Mouse (Mus musculus) limb, embryonic 13.5 days (tissue): Measurements from ENCODE around the gene Bin2. TPM values are rescaled to one million over a fixed set of nuclear protein-coding genes. Genes with fewer than 3 reads are reported as not detected.

Source experiments
- ATAC-seq: fragments of 200-750 bp; cut with Nextera tagmentation; 2 replicates; pipeline ENCODE4 v1.8.0; 2017; ENCODE audit warnings: low read depth, moderate number of reproducible peaks, moderate TSS enrichment; ENCODE audit not compliant: low FRiP score
- H3K27ac ChIP-seq: fragments of 300-500 bp; sonication (generic); 2 replicates; pipeline ENCODE4 v1.5.1; 2015; ENCODE audit warnings: inconsistent platforms, mild to moderate bottlenecking, moderate library complexity
- H3K27me3 ChIP-seq: fragments of 300-500 bp; sonication (generic); 2 replicates; pipeline ENCODE4 v1.6.1; 2015; ENCODE audit warnings: mild to moderate bottlenecking, inconsistent platforms
- H3K36me3 ChIP-seq: fragments of 300-500 bp; sonication (generic); 2 replicates; pipeline ENCODE4 v1.6.1; 2015; ENCODE audit warnings: inconsistent platforms, mild to moderate bottlenecking, moderate library complexity
- H3K4me1 ChIP-seq: fragments of 300-500 bp; sonication (generic); 2 replicates; pipeline ENCODE4 v1.6.1; 2015; ENCODE audit warnings: inconsistent platforms
- H3K4me2 ChIP-seq: fragments of 300-500 bp; sonication (generic); replicated peaks from 2 replicates; pipeline ENCODE4 v1.6.1; 2015; ENCODE audit warnings: inconsistent platforms, mild to moderate bottlenecking, moderate library complexity
- H3K4me3 ChIP-seq: fragments of 300-500 bp; sonication (generic); 2 replicates; pipeline ENCODE4 v1.5.1; 2015; ENCODE audit warnings: moderate library complexity, mild to moderate bottlenecking, inconsistent platforms
- H3K9ac ChIP-seq: fragments of 300-500 bp; sonication (generic); 2 replicates; pipeline ENCODE4 v1.6.1; 2015; ENCODE audit warnings: mild to moderate bottlenecking, inconsistent platforms
- H3K9me3 ChIP-seq: fragments of 300-500 bp; sonication (generic); 2 replicates; pipeline ENCODE4 v1.6.1; 2016; ENCODE audit warnings: inconsistent platforms
- WGBS: fragments of 180-500 bp; shearing (Covaris S2); methylation state at CpG from one replicate; pipeline ENCODE4 v1.1.7; 2015; 5-methylcytosine and 5-hydroxymethylcytosine counted together
- polyA plus RNA-seq: library from polyadenylated mRNA; unstranded; fragments of >200 nt; fragmentation: Nextera tagmentation; extraction: Ambion mirVana; gene quantifications from 2 replicates; pipeline ENCODE4 v1.2.1, GENCODE M21; 2015

The Bin2 gene
- 2.1 and 2.4 TPM in 2 replicates for polyA plus RNA-seq

DNA sequence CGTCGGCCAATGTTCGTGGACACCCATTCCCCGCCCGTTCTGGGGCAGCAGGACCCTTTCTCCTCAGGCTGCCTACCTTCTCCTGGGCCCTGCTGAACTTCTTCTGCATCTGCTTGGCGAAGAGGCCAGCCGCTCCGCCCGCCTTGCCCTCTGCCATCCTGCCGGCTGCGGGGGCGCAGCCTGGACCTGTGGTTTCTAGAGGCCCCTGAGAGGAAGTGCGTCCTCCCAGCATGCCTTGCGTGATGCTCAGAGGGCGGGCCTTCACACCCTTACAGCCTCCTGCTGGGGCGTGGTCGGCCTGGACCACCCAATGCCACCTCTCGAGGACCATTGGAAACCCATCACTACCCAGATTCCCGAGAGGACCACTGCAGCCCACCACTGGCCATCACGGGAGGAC lies at the start of gene Bin2:
Gene Bin2 (minus strand): TSS at position 217 of the 400 bp plus-strand sequence.
- Histone ChIP-seq H3K4me3 (no peak within 1 kb of the TSS), H3K4me1 (0 out of 2 replicates have a peak, but pooled peaks cover 4% of the 10 kb centered on the region), H3K36me3 (no peaks in the 10 kb centered on the region), H3K4me2 (no peak within 1 kb of the TSS), H3K9me3 (no peaks in the 10 kb centered on the region), H3K9ac (no peak within 1 kb of the TSS), H3K27me3 (peaks cover 20% of the 10 kb centered on the region), H3K27ac (no peak within 1 kb of the TSS)
- 92% methylated on average over 20 of the region's 20 CpGs for WGBS
- ATAC-seq, result no peak

GRCm38 (mm10) chr15:100718572-100718971 lies 49.2 kb upstream of the Bin2 start:
- Histone ChIP-seq H3K27ac (no peak overlapping the region), H3K4me3 (no peak overlapping the region), H3K4me1 (no peaks in the 10 kb centered on the region; the same call in 1 of the 2 replicates), H3K36me3 (no peaks in the 10 kb centered on the region), H3K9me3 (no peaks in the 10 kb centered on the region), H3K4me2 (no peak overlapping the region), H3K27me3 (peaks cover 5% of the 10 kb centered on the region; the same call in 1 of the 2 replicates), H3K9ac (no peak overlapping the region)
- WGBS, result 80% methylated on average over 11 of the region's 11 CpGs
- no peak for ATAC-seq

- Histone ChIP-seq H3K27ac (no peak overlapping the region), H3K27me3 (peaks cover 5% of the 10 kb centered on the region; the same call in 1 of the 2 replicates), H3K36me3 (no peaks in the 10 kb centered on the region), H3K9me3 (no peaks in the 10 kb centered on the region), H3K4me3 (no peak overlapping the region), H3K4me2 (no peak overlapping the region), H3K9ac (no peak overlapping the region), H3K4me1 (no peaks in the 10 kb centered on the region; the same call in 1 of the 2 replicates)
- WGBS, result 76% methylated on average over 6 of the region's 6 CpGs
- ATAC-seq, result no peak
Observed at GRCm38 (mm10) chr15:100717933-100718332, 48.6 kb upstream of the Bin2 start.

- 78% methylated on average over 9 of the region's 9 CpGs for WGBS
- H3K9me3 ChIP-seq, result no peaks in the 10 kb centered on the region
- no peaks in the 10 kb centered on the region; the same call in 1 of the 2 replicates for H3K4me1 ChIP-seq
- no peak overlapping the region for H3K27ac ChIP-seq
- no peaks in the 10 kb centered on the region for H3K36me3 ChIP-seq
- H3K4me3 ChIP-seq, result no peak overlapping the region
- no peaks in the 10 kb centered on the region for H3K27me3 ChIP-seq
- no peak for ATAC-seq
- H3K9ac ChIP-seq, result no peak overlapping the region
- no peak overlapping the region for H3K4me2 ChIP-seq
Observed at GRCm38 (mm10) chr15:100715399-100715993, 46.1 kb upstream of the Bin2 start.

GRCm38 (mm10) chr15:100714470-100714869 lies 45.1 kb upstream of the Bin2 start:
- H3K4me2 ChIP-seq, result no peak overlapping the region
- no peak overlapping the region for H3K27ac ChIP-seq
- H3K36me3 ChIP-seq, result no peaks in the 10 kb centered on the region
- H3K9ac ChIP-seq, result no peak overlapping the region
- H3K9me3 ChIP-seq, result no peaks in the 10 kb centered on the region
- 85% methylated on average over 8 of the region's 8 CpGs for WGBS
- ATAC-seq, result no peak
- no peaks in the 10 kb centered on the region for H3K27me3 ChIP-seq
- H3K4me1 ChIP-seq, result no peaks in the 10 kb centered on the region
- no peak overlapping the region for H3K4me3 ChIP-seq

- no peaks in the 10 kb centered on the region for H3K27me3 ChIP-seq
- H3K4me3 ChIP-seq, result no peak overlapping the region
- no peak overlapping the region for H3K9ac ChIP-seq
- 52% methylated on average over 6 of the region's 6 CpGs for WGBS
- H3K9me3 ChIP-seq, result no peaks in the 10 kb centered on the region
- no peak for ATAC-seq
- H3K36me3 ChIP-seq, result no peaks in the 10 kb centered on the region
- no peaks in the 10 kb centered on the region for H3K4me1 ChIP-seq
- H3K27ac ChIP-seq, result no peak overlapping the region
- H3K4me2 ChIP-seq, result no peak overlapping the region
Observed at GRCm38 (mm10) chr15:100710838-100711237, 41.5 kb upstream of the Bin2 start.

DNA sequence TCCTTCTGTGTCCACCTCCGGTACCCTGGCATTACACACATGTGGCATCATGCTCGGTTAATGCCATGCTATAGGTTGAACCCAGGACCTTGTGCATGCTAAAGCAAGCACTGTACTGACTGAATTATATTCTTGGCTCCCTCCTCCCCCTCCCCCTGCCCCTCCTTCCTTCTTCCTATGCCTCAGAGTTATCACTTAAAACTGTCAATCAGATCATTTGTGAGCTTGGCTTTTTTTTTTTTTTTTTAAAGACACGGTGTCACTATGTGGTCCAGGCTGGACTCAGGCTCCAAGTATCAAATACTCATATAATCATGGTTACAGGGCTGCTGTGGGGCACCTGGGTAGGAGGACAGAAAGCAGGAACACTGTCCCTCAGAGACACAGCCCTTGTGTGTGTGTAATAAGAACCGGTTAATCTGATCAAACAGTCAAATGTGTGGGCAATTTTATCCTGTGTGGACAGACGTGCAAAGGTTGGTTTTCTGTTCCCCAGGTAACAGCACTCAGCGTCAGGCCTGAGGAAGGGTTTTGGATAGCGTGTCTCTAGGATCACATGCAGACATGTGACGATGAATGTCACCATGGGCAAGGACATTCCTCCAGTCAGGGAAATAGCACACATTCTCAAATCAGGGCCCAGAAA lies 39.2 kb upstream of the Bin2 start:
- H3K4me1 ChIP-seq, result peaks cover 8% of the 10 kb centered on the region
- no peaks in the 10 kb centered on the region for H3K36me3 ChIP-seq
- no peak overlapping the region for H3K4me2 ChIP-seq
- H3K9ac ChIP-seq, result no peak overlapping the region
- ATAC-seq, result no peak
- H3K27me3 ChIP-seq, result peaks cover 14% of the 10 kb centered on the region
- no peaks in the 10 kb centered on the region for H3K9me3 ChIP-seq
- H3K27ac ChIP-seq, result no peak overlapping the region
- 78% methylated on average over 8 of the region's 8 CpGs for WGBS
- H3K4me3 ChIP-seq, result no peak overlapping the region

- Histone ChIP-seq H3K9ac (no peak overlapping the region), H3K36me3 (no peaks in the 10 kb centered on the region), H3K4me2 (no peak overlapping the region), H3K27me3 (peaks cover 25% of the 10 kb centered on the region), H3K4me3 (no peak overlapping the region), H3K27ac (no peak overlapping the region), H3K9me3 (no peaks in the 10 kb centered on the region), H3K4me1 (peaks cover 10% of the 10 kb centered on the region)
- 77% methylated on average over 8 of the region's 8 CpGs for whole genome bisulfite sequencing
- ATAC-seq, result no peak
Observed at GRCm38 (mm10) chr15:100706226-100706625, 36.9 kb upstream of the Bin2 start.

DNA sequence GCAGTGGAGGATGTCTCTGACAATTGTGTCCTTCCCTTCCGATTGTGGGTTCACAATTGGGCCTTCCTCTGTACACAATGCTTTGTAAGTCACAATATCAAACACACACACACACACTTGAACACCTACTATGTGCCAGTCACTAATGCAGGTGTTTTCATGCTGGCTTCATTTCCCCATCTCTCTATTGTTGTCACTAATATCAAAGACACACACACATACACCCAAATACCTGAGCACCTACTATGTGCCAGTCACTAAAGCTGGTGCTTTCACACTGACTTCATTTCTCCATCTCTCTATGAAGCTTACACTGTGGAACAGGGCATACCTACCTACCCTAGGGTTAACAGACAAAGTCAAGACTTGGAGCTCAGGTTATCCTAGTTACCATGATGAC lies 36.0 kb upstream of the Bin2 start:
- no peak overlapping the region for H3K9ac ChIP-seq
- peaks cover 10% of the 10 kb centered on the region for H3K4me1 ChIP-seq
- H3K9me3 ChIP-seq, result no peaks in the 10 kb centered on the region
- H3K27ac ChIP-seq, result no peak overlapping the region
- no peak overlapping the region for H3K4me3 ChIP-seq
- H3K27me3 ChIP-seq, result peaks cover 25% of the 10 kb centered on the region
- H3K36me3 ChIP-seq, result no peaks in the 10 kb centered on the region
- H3K4me2 ChIP-seq, result no peak overlapping the region
- ATAC-seq, result no peak
- WGBS, result 86% methylated on average over 1 of the region's 1 CpGs

DNA sequence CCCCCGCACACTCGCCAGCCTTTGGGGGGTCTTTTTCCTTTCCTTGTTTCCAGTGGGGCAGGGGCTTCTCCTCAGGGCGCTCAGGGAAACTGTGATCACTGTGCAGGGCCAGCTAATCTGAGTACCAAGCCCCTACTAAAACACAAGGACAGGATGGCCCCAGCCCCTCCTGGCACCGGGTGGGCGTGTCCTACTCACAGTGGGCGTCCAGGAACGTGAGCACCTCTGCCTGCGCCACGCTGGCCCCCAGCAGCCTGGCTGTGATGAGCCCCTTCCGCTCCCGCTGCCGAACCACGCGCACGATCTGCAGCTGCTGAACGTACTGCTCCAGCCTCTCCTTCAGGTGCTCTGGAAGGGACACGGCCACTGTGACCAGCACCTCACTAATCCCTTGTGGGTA lies 34.6 kb upstream of the Bin2 start:
- Histone ChIP-seq H3K9ac (peak overlapping the region; percentile 31; the same call in 1 of the 2 replicates), H3K36me3 (no peaks in the 10 kb centered on the region), H3K27me3 (peaks cover 25% of the 10 kb centered on the region), H3K4me3 (peak overlapping the region; percentile 22), H3K27ac (no peak overlapping the region), H3K4me1 (peaks cover 10% of the 10 kb centered on the region), H3K4me2 (peak overlapping the region; percentile 58), H3K9me3 (no peaks in the 10 kb centered on the region)
- ATAC-seq, result no peak
- WGBS, result 4% methylated on average over 17 of the region's 17 CpGs

DNA sequence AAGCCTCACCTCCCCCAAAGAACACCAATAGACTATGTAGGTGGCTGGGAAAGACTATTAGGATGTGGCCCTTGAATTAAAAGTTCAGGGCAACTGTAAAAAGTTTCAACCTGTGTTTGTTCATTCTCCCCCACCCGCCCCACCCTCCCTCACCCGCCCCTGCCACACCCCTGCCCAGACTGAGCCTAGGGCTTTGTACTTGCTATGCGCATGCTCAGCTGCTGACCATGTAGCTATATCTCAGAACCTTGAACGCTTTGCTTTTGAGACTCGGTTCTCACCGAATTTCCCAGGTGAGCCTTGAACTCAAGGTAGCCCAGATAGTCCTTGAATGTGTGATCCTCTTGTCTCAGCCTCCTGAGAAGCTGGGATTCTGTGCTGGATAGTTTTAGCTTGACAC lies 32.5 kb upstream of the Bin2 start:
- no peak overlapping the region for H3K4me2 ChIP-seq

GRCm38 (mm10) chr15:100701108-100701507 lies 31.8 kb upstream of the Bin2 start:
- H3K4me1 ChIP-seq, result peaks cover 10% of the 10 kb centered on the region
- H3K9ac ChIP-seq, result no peak overlapping the region
- 73% methylated on average over 10 of the region's 10 CpGs for WGBS
- H3K27ac ChIP-seq, result no peak overlapping the region
- ATAC-seq, result no peak
- H3K4me3 ChIP-seq, result no peak overlapping the region
- H3K36me3 ChIP-seq, result no peaks in the 10 kb centered on the region
- H3K27me3 ChIP-seq, result peaks cover 25% of the 10 kb centered on the region
- no peaks in the 10 kb centered on the region for H3K9me3 ChIP-seq
- H3K4me2 ChIP-seq, result no peak overlapping the region

More for the DNA sequence above, 32.5 kb upstream of the Bin2 start:
- Histone ChIP-seq H3K4me3 (no peak overlapping the region), H3K4me1 (peaks cover 10% of the 10 kb centered on the region), H3K27me3 (peaks cover 25% of the 10 kb centered on the region), H3K9ac (no peak overlapping the region), H3K9me3 (no peaks in the 10 kb centered on the region), H3K36me3 (no peaks in the 10 kb centered on the region), H3K27ac (no peak overlapping the region)
- 68% methylated on average over 6 of the region's 6 CpGs for WGBS
- no peak for ATAC-seq
